Mouse (Mus musculus): ENCODE measurements around the gene Itpk1.

Itpk1 gene

GRCm38 (mm10) chr12:102713153-102713865 is 8.6 kb upstream of the Itpk1 start:
- DNase-seq, result peak; percentile 25

GRCm38 (mm10) chr12:102710851-102711375 is 6.2 kb upstream of the Itpk1 start:
- peak; percentile 97 for DNase-seq

GRCm38 (mm10) chr12:102709896-102710295 is 5.2 kb upstream of the Itpk1 start:
- DNase-seq, result no peak

GRCm38 (mm10) chr12:102708220-102708619 is 3.5 kb upstream of the Itpk1 start:
- peak; percentile 42 for DNase-seq

- DNase-seq, result peak; percentile 49
Observed at GRCm38 (mm10) chr12:102706833-102707463, 2.2 kb upstream of the Itpk1 start.

- peak; percentile 55 for DNase-seq
Observed at GRCm38 (mm10) chr12:102705906-102706640, 1.3 kb upstream of the Itpk1 start.

GRCm38 (mm10) chr12:102705216-102705871 is 614 bp upstream of the Itpk1 start:
- DNase-seq, result peak; percentile 94

GRCm38 (mm10) chr12:102703921-102704408 is 765 bp downstream of the Itpk1 start:
- DNase-seq, result peak; percentile 77

- no peak for DNase-seq
Observed at GRCm38 (mm10) chr12:102703441-102703840, 1.3 kb downstream of the Itpk1 start.

- DNase-seq, result peak; percentile 81
Observed at GRCm38 (mm10) chr12:102703111-102703412, 1.7 kb downstream of the Itpk1 start.

GRCm38 (mm10) chr12:102702356-102703110 is 2.2 kb downstream of the Itpk1 start:
- DNase-seq, result peak; percentile 87

- DNase-seq, result peak; percentile 62
Observed at GRCm38 (mm10) chr12:102701691-102702207, 3.0 kb downstream of the Itpk1 start.

GRCm38 (mm10) chr12:102700453-102700852 is 4.3 kb downstream of the Itpk1 start:
- DNase-seq, result no peak

GRCm38 (mm10) chr12:102699156-102699555 is 5.6 kb downstream of the Itpk1 start:
- no peak for DNase-seq

- DNase-seq, result no peak
Observed at GRCm38 (mm10) chr12:102698089-102698684, 6.5 kb downstream of the Itpk1 start.

- no peak for DNase-seq
Observed at GRCm38 (mm10) chr12:102697381-102697780, 7.3 kb downstream of the Itpk1 start.

GRCm38 (mm10) chr12:102696635-102697354 is 7.9 kb downstream of the Itpk1 start:
- peak; percentile 60 for DNase-seq

GRCm38 (mm10) chr12:102695369-102696239 is 9.1 kb downstream of the Itpk1 start:
- DNase-seq, result peak; percentile 41

GRCm38 (mm10) chr12:102691761-102692160 is 13.0 kb downstream of the Itpk1 start:
- no peak for DNase-seq

GRCm38 (mm10) chr12:102691180-102691579 is 13.6 kb downstream of the Itpk1 start:
- DNase-seq, result no peak

Data from cerebellum, adult 9-10 months (tissue).